Mouse (Mus musculus) bone marrow macrophage, adult 2 months (primary cell): Measurements from ENCODE around the gene Usp1.
"Not testable (repeated sequence)": the region's sequence is repeated elsewhere in the genome, so short reads cannot be mapped to it uniquely, and the experiment has no call there.

ENCODE experiments used
- CTCF ChIP-seq: IDR thresholded peaks from 2 replicates; pipeline ENCODE4 v1.5.1; 2012; ENCODE audit warnings: low read depth, mild to moderate bottlenecking, low read length, moderate library complexity
- POLR2A ChIP-seq: IDR thresholded peaks from 2 replicates; pipeline ENCODE4 v1.6.1; 2012; ENCODE audit warnings: mild to moderate bottlenecking, low read depth, low read length, borderline replicate concordance

DNA sequence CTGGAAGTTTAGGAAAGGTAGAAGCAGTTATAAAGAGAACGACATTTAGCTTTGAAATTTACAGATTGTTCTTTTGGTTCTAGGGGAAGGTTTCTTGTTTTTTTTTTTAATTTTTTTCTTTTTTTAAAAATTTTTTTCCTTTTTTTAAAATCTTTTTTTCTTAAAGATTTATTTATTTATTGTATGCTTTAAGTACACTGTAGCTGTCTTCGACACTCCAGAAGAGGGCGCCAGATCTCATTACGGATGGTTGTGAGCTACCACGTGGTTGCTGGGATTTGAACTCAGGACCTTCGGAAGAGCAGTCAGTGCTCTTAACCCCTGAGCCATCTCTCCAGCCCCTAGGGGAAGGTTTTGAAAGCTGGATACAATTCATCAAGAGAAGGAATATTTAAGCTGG is 14.6 kb downstream of the Usp1 start:
- peak; percentile 44 for TF ChIP-seq CTCF
- TF ChIP-seq POLR2A = not testable (repeated sequence)
